Mouse (Mus musculus): ENCODE measurements around the gene Abhd16b.

- TF ChIP-seq CTCF (IDR thresholded peaks at IDR 0.05; ENCODE audit: low read depth) (no peak), EP300 (optimal IDR thresholded peaks at IDR 0.05) (no peak)
Observed at GRCm38 (mm10) chr2:181465423-181465822, 27.6 kb upstream of the Abhd16b start.

All from stomach, postnatal 0 days (tissue).